In the genomic region with DNA sequence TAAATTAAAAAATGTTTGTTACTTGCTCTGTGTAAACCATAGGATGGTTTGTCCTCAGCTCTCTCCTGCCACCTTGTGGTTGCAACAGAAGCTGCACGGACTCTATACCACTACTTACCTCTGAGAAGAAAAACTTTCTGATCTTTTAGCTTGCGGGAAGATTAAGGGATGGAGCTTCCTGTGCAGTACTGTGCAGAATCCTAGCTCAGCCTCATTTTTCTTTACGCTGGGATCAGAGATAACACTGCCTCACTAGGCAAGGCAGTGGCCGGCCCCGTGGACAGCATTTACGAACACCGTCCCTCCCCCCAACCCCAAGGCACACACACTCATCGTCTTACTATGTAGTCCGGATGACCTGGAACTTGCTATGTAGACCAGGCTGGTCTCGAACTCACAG, we compare ENCODE assay signal across 8 mouse cellular contexts. TPM values are rescaled to one million over a fixed set of nuclear protein-coding genes. Genes with fewer than 3 reads are reported as not detected.
DNase-seq lines count a peak whose midpoint lies in the region; ATAC-seq and TF ChIP-seq lines count a peak whose summit lies in the region.

No protein-coding gene starts in this region.

- 6% methylated on average over 10 of the region's 10 CpGs for WGBS in bone marrow, adult 2 months
- WGBS in lung, embryonic 15.5 days: 17% methylated on average over 10 of the region's 10 CpGs

- H3K27me3 ChIP-seq in E14TG2a.4 (ENCODE audit: insufficient read depth, low read length): peaks cover 24% of the 10 kb centered on the region
- no peaks in the 10 kb centered on the region for H3K27me3 ChIP-seq in lung, embryonic 15.5 days

- H3K9ac ChIP-seq in lung, embryonic 15.5 days: 0 out of 2 replicates have a peak overlapping the region, but pooled peaks have one; percentile 39

- ATAC-seq in erythroblast, adult 5-6 weeks (replicated peaks; ENCODE audit: low FRiP score, poor library complexity, severe bottlenecking): peak; percentile 59
- peak; percentile 16; the same call in 1 of the 2 replicates for ATAC-seq in lung, embryonic 15.5 days (ENCODE audit: borderline replicate concordance, extremely low read depth, low FRiP score, low TSS enrichment)

- peak overlapping the region; percentile 88; the same call in 1 of the 2 replicates for H3K4me3 ChIP-seq in E14TG2a.4 (replicated peaks; ENCODE audit: low read length)
- H3K4me3 ChIP-seq in bone marrow, adult 2 months (replicated peaks; ENCODE audit: control insufficient read depth, low read depth, low read length): peak overlapping the region; percentile 4
- no peak overlapping the region for H3K4me3 ChIP-seq in layer of hippocampus, adult 2 months
- peak overlapping the region; percentile 19 for H3K4me3 ChIP-seq in lung, embryonic 15.5 days

- DNase-seq in heart, postnatal 4 days: peak; percentile 78
- peak; percentile 65 to 70 for DNase-seq in layer of hippocampus, adult 2 months (ENCODE audit: low spot score in 2 of 2)
- peak; percentile 47 for DNase-seq in retina, adult 2 months (ENCODE audit: low read depth, low spot score)
- DNase-seq in thymus, postnatal 14 days: peak; percentile 83

- peak; percentile 89 for TF ChIP-seq CTCF in E14TG2a.4 (conservative IDR thresholded peaks at IDR 0.05; ENCODE audit: low read length)
- TF ChIP-seq CTCF in bone marrow, adult 2 months (IDR thresholded peaks at IDR 0.05; ENCODE audit: control insufficient read depth, insufficient read depth, low read length): peak; percentile 39; the same call in 1 of the 2 replicates
- TF ChIP-seq CTCF in layer of hippocampus, adult 2 months (conservative IDR thresholded peaks at IDR 0.05): peak; percentile 96

- H3K4me2 ChIP-seq in lung, embryonic 15.5 days: peak overlapping the region; percentile 72

- H3K4me1 ChIP-seq in E14TG2a.4 (replicated peaks; ENCODE audit: low read depth, low read length): peaks cover 39% of the 10 kb centered on the region
- peaks cover 6% of the 10 kb centered on the region; the same call in 1 of the 2 replicates for H3K4me1 ChIP-seq in bone marrow, adult 2 months (ENCODE audit: control insufficient read depth, insufficient read depth, low read length)
- peaks cover 18% of the 10 kb centered on the region for H3K4me1 ChIP-seq in lung, embryonic 15.5 days

- TF ChIP-seq POLR2A in bone marrow, adult 2 months (IDR thresholded peaks at IDR 0.05; ENCODE audit: borderline replicate concordance, control insufficient read depth, low read depth, low read length): no peak

- H3K36me3 ChIP-seq in E14TG2a.4 (ENCODE audit: insufficient read depth, low read length): peaks cover 11% of the 10 kb centered on the region
- H3K36me3 ChIP-seq in lung, embryonic 15.5 days: peaks cover 9% of the 10 kb centered on the region; the same call in 1 of the 2 replicates

- H3K9me3 ChIP-seq in E14TG2a.4 (ENCODE audit: low read length): peaks cover under 1% of the 10 kb centered on the region
- no peaks in the 10 kb centered on the region for H3K9me3 ChIP-seq in lung, embryonic 15.5 days

- no peak overlapping the region for H3K27ac ChIP-seq in bone marrow, adult 2 months (ENCODE audit: control insufficient read depth, insufficient read depth, low read depth, low read length, poor library complexity)
- no peak overlapping the region for H3K27ac ChIP-seq in layer of hippocampus, adult 2 months
- H3K27ac ChIP-seq in lung, embryonic 15.5 days: no peak overlapping the region

RNA-seq across cellular contexts. Expression of a gene that starts 1.0 kb away (rescaled TPM):
- polyA plus RNA-seq in bone marrow, adult 2 months (2011; ENCODE audit: insufficient read depth, insufficient read length, low replicate concordance, missing spikeins): 10.5 and 23.3 TPM in 2 replicates
- 5.6 and 8.8 TPM in 2 replicates for total RNA-seq in erythroblast, adult 5-6 weeks (2015; ENCODE audit: low replicate concordance)
- total RNA-seq in erythroblast, adult 5-6 weeks (2017; ENCODE audit: low replicate concordance): 8.2 and 9.3 TPM in 2 replicates
- 10 to 100 TPM; 31.0 to 31.9 TPM for total RNA-seq in heart, postnatal 4 days (2021)
- 10 to 100 TPM; 49.0 to 50.5 TPM for total RNA-seq in layer of hippocampus, adult 2 months (2021)
- 77.3 and 84.7 TPM in 2 replicates for polyA plus RNA-seq in lung, embryonic 15.5 days (2015; fragmentation: Nextera tagmentation; extraction: Ambion mirVana)

RNA-seq across cellular contexts. Expression of a gene that starts 20.1 kb away (rescaled TPM):
- 89.7 and 103 TPM in 2 replicates for polyA plus RNA-seq in bone marrow, adult 2 months (2011; ENCODE audit: insufficient read depth, insufficient read length, low replicate concordance, missing spikeins)
- total RNA-seq in erythroblast, adult 5-6 weeks (2015; ENCODE audit: low replicate concordance): 10.8 and 20.7 TPM in 2 replicates
- total RNA-seq in erythroblast, adult 5-6 weeks (2017; ENCODE audit: low replicate concordance): 9.8 and 18.1 TPM in 2 replicates
- total RNA-seq in heart, postnatal 4 days (2021): 1 to 10 TPM in 1 of 2 experiments, under 1 TPM in 1; 0.71 to 1.6 TPM
- total RNA-seq in layer of hippocampus, adult 2 months (2021): under 1 TPM; 0.27 to 0.69 TPM
- 6.2 and 6.4 TPM in 2 replicates for polyA plus RNA-seq in lung, embryonic 15.5 days (2015; fragmentation: Nextera tagmentation; extraction: Ambion mirVana)

RNA-seq across cellular contexts. Expression of a gene that starts 32.3 kb away (rescaled TPM):
- polyA plus RNA-seq in bone marrow, adult 2 months (2011; ENCODE audit: insufficient read depth, insufficient read length, low replicate concordance, missing spikeins): not detected in 2 replicates
- not detected in 2 replicates for total RNA-seq in erythroblast, adult 5-6 weeks (2015; ENCODE audit: low replicate concordance)
- not detected in 2 replicates for total RNA-seq in erythroblast, adult 5-6 weeks (2017; ENCODE audit: low replicate concordance)
- under 1 TPM; 0.14 to 0.18 TPM for total RNA-seq in heart, postnatal 4 days (2021)
- under 1 TPM in 1 of 2 experiments, not detected in 1; 0.42 TPM for total RNA-seq in layer of hippocampus, adult 2 months (2021)
- polyA plus RNA-seq in lung, embryonic 15.5 days (2015; fragmentation: Nextera tagmentation; extraction: Ambion mirVana): 0.52 and 0.64 TPM in 2 replicates

RNA-seq across cellular contexts. Expression of a gene that starts 38.6 kb away (rescaled TPM):
- 39.9 and 54.1 TPM in 2 replicates for polyA plus RNA-seq in bone marrow, adult 2 months (2011; ENCODE audit: insufficient read depth, insufficient read length, low replicate concordance, missing spikeins)
- 28.4 and 30.7 TPM in 2 replicates for total RNA-seq in erythroblast, adult 5-6 weeks (2015; ENCODE audit: low replicate concordance)
- total RNA-seq in erythroblast, adult 5-6 weeks (2017; ENCODE audit: low replicate concordance): 14.1 and 15.8 TPM in 2 replicates
- total RNA-seq in heart, postnatal 4 days (2021): 10 to 100 TPM; 60.1 to 63.4 TPM
- 10 to 100 TPM; 54.6 to 54.8 TPM for total RNA-seq in layer of hippocampus, adult 2 months (2021)
- 196 and 210 TPM in 2 replicates for polyA plus RNA-seq in lung, embryonic 15.5 days (2015; fragmentation: Nextera tagmentation; extraction: Ambion mirVana)

RNA-seq across cellular contexts. Expression of a gene that starts 56.6 kb away (rescaled TPM):
- not detected in 2 replicates for polyA plus RNA-seq in bone marrow, adult 2 months (2011; ENCODE audit: insufficient read depth, insufficient read length, low replicate concordance, missing spikeins)
- not detected in 2 replicates for total RNA-seq in erythroblast, adult 5-6 weeks (2015; ENCODE audit: low replicate concordance)
- not detected in 2 replicates for total RNA-seq in erythroblast, adult 5-6 weeks (2017; ENCODE audit: low replicate concordance)
- total RNA-seq in heart, postnatal 4 days (2021): 10 to 100 TPM; 38.1 to 39.3 TPM
- total RNA-seq in layer of hippocampus, adult 2 months (2021): 1 to 10 TPM in 1 of 2 experiments, under 1 TPM in 1; 0.44 to 1.4 TPM
- 60.9 and 71.5 TPM in 2 replicates for polyA plus RNA-seq in lung, embryonic 15.5 days (2015; fragmentation: Nextera tagmentation; extraction: Ambion mirVana)

Comparison
In these comparisons a context has a peak if more than half of its experiments do, and no peak if none do; other contexts are left out.
1. CTCF ChIP-seq: peak in every context shown above with its lines; median percentile 96 in layer of hippocampus, adult 2 months; 89 in E14TG2a.4; 39 in bone marrow, adult 2 months.
2. RNA of a gene that starts 20.1 kb away (total RNA-seq): 9.8 to 20.7 TPM in erythroblast, adult 5-6 weeks; 0.71 to 1.6 TPM in heart, postnatal 4 days and 0.27 to 0.69 TPM in layer of hippocampus, adult 2 months; every median in the first group is over 4 times any median in the second.
3. Peak in every context shown above with its lines, with median percentiles within 50 percentile points of each other: DNase-seq.